Mouse (Mus musculus): ENCODE measurements around the gene Rasa2. TPM values are rescaled to one million over a fixed set of nuclear protein-coding genes. Genes with fewer than 3 reads are reported as not detected.

Gene Rasa2
- polyA plus RNA-seq, 1 experiment from 2014 or later, result 19.8 TPM

DNA sequence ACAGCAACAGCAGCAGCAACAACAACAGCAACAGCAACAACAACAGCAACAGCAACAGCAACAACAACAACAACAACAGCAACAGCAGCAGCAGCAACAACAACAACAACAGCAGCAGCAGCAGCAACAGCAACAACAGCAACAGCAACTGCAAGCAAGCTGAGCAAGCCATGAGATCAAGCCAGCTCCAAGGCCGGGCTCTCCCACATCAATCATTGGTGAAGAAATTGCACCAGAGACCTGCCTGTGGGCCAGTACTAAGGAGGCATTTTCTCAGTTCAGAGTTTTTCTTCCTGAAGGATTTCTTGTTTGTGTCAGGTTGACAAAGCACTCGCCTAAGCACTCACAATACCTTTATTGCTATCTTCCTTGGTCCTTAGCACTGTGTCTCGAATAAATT, 114.6 kb downstream of the Rasa2 start:
- WGBS, result 65% methylated on average over 3 of the region's 3 CpGs
- Histone ChIP-seq H3K27me3 (no peaks in the 10 kb centered on the region), H3K27ac (no peak overlapping the region), H3K9ac (no peak overlapping the region), H3K9me3 (no peaks in the 10 kb centered on the region), H3K36me3 (no peaks in the 10 kb centered on the region), H3K4me3 (no peak overlapping the region), H3K4me2 (no peak overlapping the region), H3K4me1 (no peaks in the 10 kb centered on the region)
- ATAC-seq (ENCODE audit: insufficient number of reproducible peaks, low FRiP score, low TSS enrichment, low read depth), result no peak

DNA sequence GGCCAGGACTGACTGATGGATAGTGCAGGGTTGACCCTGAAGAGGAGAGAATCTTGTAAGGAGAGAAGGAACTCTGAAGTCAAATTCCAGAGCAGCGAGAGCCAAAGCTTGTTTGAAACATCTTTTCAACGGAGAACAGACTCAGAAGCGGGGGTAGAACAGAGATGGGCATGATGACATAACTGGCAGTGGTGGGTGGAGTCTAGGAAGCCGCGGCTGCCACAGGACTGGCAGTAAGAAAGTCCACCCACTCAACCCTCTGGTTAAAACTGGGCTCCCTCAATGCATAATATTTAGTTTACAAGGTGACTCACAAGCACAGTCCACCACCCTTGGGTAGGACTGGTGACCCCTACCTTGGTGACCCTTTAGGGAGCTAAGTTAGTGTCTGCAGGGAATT, 115.7 kb downstream of the Rasa2 start:
- no peaks in the 10 kb centered on the region for H3K9me3 ChIP-seq
- H3K4me1 ChIP-seq, result no peaks in the 10 kb centered on the region
- no peak for ATAC-seq (ENCODE audit: insufficient number of reproducible peaks, low FRiP score, low TSS enrichment, low read depth)
- H3K27ac ChIP-seq, result no peak overlapping the region
- H3K36me3 ChIP-seq, result no peaks in the 10 kb centered on the region
- H3K9ac ChIP-seq, result no peak overlapping the region
- no peaks in the 10 kb centered on the region for H3K27me3 ChIP-seq
- WGBS, result 88% methylated on average over 5 of the region's 5 CpGs
- H3K4me3 ChIP-seq, result no peak overlapping the region
- no peak overlapping the region for H3K4me2 ChIP-seq

DNA sequence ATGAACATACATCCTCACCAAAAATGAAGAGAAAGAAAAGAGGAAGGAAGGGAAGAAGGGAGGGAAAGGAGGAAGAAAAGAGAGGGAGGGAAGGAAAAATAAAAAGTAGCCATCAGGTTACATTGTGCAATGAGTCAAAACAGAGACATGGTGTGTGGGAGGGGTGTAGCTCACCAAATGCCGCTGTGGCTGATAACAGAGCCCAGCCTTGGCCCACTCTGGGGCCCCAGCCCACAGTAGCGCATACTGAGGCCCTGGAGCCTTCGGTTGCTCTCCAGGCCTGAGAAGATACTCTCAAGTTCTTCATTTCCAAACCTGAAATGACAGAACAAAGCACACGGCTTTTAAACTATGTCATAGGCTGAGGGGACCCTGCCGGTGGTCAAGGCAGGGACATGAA, 117.1 kb downstream of the Rasa2 start:
- H3K4me2 ChIP-seq, result no peak overlapping the region
- H3K9ac ChIP-seq, result no peak overlapping the region
- no peaks in the 10 kb centered on the region for H3K9me3 ChIP-seq
- no peak for ATAC-seq (ENCODE audit: insufficient number of reproducible peaks, low FRiP score, low TSS enrichment, low read depth)
- H3K4me1 ChIP-seq, result no peaks in the 10 kb centered on the region
- 79% methylated on average over 5 of the region's 5 CpGs for WGBS
- H3K27me3 ChIP-seq, result no peaks in the 10 kb centered on the region
- no peaks in the 10 kb centered on the region for H3K36me3 ChIP-seq
- H3K27ac ChIP-seq, result no peak overlapping the region
- H3K4me3 ChIP-seq, result no peak overlapping the region

DNA sequence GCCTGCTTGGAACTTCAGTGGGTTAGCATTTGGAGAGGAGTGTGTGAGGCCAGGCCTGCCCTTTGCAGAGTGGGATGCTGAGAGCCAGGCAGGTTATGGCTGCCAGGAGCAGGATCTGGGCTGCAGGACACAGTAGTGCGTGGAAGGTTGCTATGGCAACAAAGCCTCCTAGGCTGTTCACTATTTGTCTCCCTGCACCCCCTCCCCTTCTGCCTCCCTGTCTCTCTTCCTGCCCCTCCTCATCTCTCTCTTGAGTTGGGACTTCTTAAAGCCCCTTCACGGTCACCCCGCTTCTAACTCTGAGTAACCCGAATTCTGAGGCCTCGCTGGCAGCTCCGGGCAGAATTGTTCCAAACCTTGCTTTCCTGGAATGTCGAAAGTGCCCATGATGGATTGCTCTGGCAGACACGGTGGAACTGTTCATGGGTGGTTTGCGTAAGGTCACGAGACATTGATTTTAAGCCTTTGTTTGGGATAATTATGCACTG, 125.4 kb downstream of the Rasa2 start:
- no peaks in the 10 kb centered on the region for H3K9me3 ChIP-seq
- H3K27me3 ChIP-seq, result no peaks in the 10 kb centered on the region
- H3K4me2 ChIP-seq, result peak overlapping the region; percentile 5; the same call in 1 of the 2 replicates
- WGBS, result 24% methylated on average over 10 of the region's 10 CpGs
- peaks cover 14% of the 10 kb centered on the region for H3K4me1 ChIP-seq
- no peak overlapping the region for H3K9ac ChIP-seq
- no peaks in the 10 kb centered on the region for H3K36me3 ChIP-seq
- peak; percentile 66; the same call in 1 of the 2 replicates for ATAC-seq (ENCODE audit: insufficient number of reproducible peaks, low FRiP score, low TSS enrichment, low read depth)
- peak overlapping the region; percentile 63 for H3K27ac ChIP-seq
- H3K4me3 ChIP-seq, result no peak overlapping the region

DNA sequence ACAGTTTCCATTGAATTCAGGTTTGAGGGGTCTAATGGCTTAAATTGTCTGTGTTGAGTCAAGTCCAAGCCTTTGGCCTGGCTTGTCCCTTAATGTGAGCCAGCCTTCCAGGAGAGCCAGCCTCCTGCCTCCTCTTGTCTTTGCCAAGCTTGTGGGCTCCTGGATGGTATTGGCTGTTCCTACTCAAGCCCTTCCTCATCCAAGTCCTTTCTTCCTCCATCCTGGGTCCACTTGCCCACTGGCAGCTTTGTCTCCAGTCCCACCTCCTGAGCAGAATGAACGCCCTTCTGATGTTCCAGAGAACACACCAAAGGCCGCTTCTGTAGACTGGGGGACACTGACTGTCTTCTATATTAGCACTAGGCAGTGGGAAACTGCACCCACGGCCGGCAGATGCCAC, 126.3 kb downstream of the Rasa2 start:
- Histone ChIP-seq H3K4me2 (no peak overlapping the region), H3K36me3 (no peaks in the 10 kb centered on the region), H3K9ac (no peak overlapping the region), H3K27me3 (no peaks in the 10 kb centered on the region), H3K27ac (0 out of 2 replicates have a peak overlapping the region, but pooled peaks have one; percentile 33), H3K9me3 (no peaks in the 10 kb centered on the region), H3K4me1 (peaks cover 15% of the 10 kb centered on the region), H3K4me3 (no peak overlapping the region)
- ATAC-seq (ENCODE audit: insufficient number of reproducible peaks, low FRiP score, low TSS enrichment, low read depth), result no peak
- 82% methylated on average over 4 of the region's 4 CpGs for WGBS

DNA sequence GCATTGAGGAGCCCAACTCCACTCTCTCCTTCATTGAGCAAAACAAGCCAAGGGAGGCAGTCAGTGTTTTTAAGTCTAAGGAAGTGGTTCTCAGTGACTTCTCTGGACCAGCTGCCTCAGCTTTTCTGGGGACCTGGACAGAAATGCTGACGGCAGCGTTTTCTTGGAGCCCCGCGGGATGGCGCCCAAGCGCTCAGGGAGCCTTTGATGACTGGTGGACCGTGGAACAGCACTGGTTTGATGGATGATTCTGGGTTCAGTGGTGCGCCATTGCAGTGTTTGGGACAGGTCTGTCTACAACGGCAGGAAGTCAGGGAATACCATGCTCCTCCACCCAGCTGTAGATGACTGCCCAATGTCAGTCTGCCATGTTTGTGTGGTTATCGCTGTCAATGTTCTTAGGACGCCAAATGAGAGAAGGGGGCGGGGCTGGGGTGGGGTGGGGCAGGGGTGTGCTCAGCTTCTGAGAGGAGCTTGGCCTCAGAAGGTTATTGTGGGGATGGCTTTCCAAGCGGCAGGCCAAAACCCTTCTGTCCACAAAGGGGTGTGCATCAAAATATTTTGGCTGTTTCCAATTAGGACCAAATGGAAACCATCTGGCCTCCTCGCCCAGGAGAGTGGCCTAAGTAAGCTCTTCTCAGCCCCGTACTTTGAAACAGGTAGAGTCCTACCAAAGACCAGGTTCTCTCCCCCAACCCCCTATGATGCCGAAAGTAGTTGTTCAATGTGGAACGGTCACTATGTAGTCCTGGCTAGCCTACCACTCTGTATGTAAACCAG, 127.1 kb downstream of the Rasa2 start:
- ATAC-seq (ENCODE audit: insufficient number of reproducible peaks, low FRiP score, low TSS enrichment, low read depth), result no peak
- no peaks in the 10 kb centered on the region for H3K27me3 ChIP-seq
- H3K27ac ChIP-seq, result no peak overlapping the region
- no peak overlapping the region for H3K4me3 ChIP-seq
- no peak overlapping the region for H3K9ac ChIP-seq
- H3K4me2 ChIP-seq, result no peak overlapping the region
- no peaks in the 10 kb centered on the region for H3K9me3 ChIP-seq
- WGBS, result 62% methylated on average over 17 of the region's 17 CpGs
- H3K4me1 ChIP-seq, result peaks cover 15% of the 10 kb centered on the region
- no peaks in the 10 kb centered on the region for H3K36me3 ChIP-seq

DNA sequence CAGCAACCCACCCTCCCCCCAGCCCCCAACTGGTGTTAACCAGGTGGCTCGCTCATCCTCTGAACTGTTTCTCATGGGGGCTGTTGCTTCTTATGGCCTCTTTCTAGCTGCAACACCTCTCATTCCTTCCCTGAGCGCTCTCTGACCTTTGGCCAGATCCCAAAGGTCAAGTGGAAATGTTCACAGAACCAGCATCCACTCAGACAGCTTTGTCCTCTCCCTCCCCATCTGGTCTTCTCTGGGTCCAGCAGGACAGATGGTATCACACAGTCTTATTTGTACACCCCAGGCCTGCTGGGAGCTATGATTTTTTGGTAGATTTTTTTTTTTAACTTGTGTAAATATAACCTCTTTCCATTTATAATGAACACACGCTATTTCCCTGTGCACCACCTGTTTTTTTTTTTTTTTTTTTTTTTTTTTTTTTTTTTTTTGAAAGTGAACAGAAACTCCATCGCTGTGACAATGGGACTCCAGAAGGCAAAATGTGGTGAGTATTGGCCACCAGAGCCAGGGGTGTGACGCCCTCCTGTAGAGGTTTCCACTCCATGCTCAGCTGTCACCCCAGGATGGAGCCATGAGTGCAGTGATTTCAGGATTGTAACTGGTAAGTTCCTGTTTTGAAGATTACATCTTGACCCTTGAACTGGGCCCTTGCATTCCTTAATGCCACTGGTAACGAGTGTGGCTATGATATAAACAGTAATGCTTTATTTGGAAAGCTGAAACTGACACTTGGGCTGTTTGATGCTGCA, 128.4 kb downstream of the Rasa2 start:
- ATAC-seq (ENCODE audit: insufficient number of reproducible peaks, low FRiP score, low TSS enrichment, low read depth), result no peak

DNA sequence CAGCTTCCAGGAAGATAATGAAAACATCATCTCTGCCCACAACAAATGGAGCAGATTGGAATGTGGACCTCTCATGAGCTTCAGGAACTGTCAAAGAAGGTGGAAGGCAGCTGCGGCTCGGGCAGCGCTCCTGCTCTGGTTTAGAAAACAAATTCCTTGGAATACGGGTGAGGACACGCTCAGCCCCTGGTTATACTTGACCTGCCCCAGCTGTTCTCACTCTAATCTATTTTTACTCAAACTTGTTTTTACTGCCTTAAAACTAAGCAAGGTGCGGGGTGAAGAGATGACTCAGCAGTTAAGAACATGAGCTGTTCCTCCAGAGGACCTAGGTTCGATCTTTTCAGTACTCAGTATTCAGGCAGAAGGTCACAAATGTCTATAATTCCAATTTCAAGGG, 130.2 kb downstream of the Rasa2 start:
- no peak for ATAC-seq (ENCODE audit: insufficient number of reproducible peaks, low FRiP score, low TSS enrichment, low read depth)
- Histone ChIP-seq H3K4me3 (no peak overlapping the region), H3K9ac (no peak overlapping the region), H3K36me3 (no peaks in the 10 kb centered on the region), H3K27ac (no peak overlapping the region), H3K27me3 (no peaks in the 10 kb centered on the region), H3K9me3 (no peaks in the 10 kb centered on the region), H3K4me2 (no peak overlapping the region), H3K4me1 (peaks cover 14% of the 10 kb centered on the region)
- 46% methylated on average over 7 of the region's 7 CpGs for WGBS

More for the DNA sequence above, 128.4 kb downstream of the Rasa2 start:
- WGBS, result 75% methylated on average over 6 of the region's 6 CpGs
- no peak overlapping the region for H3K4me2 ChIP-seq
- no peak overlapping the region for H3K4me3 ChIP-seq
- no peaks in the 10 kb centered on the region for H3K9me3 ChIP-seq
- H3K4me1 ChIP-seq, result peaks cover 15% of the 10 kb centered on the region
- H3K9ac ChIP-seq, result no peak overlapping the region
- no peak overlapping the region for H3K27ac ChIP-seq
- H3K36me3 ChIP-seq, result no peaks in the 10 kb centered on the region
- no peaks in the 10 kb centered on the region for H3K27me3 ChIP-seq

DNA sequence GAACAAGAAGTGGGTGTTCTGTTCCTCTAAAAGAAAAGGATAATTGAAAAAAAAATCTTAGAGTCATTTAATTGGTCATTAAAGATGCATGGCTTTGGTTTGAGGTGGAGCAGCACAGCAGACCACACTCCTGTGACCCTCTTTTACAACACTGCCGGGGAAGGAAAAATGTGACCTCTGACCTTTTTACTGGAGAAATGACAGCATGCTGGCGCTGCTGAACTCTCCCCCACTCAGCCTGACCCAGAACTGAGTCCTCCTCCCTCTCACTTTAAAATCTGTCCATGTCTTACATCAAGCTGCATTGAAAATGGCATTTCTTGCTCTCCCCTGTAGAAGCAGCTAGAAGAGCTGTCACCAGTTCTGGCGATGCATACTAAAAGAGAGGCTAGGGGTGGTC, 138.2 kb downstream of the Rasa2 start:
- H3K9ac ChIP-seq, result no peak overlapping the region
- H3K4me1 ChIP-seq, result peaks cover 4% of the 10 kb centered on the region
- no peak overlapping the region for H3K27ac ChIP-seq
- no peak for ATAC-seq (ENCODE audit: insufficient number of reproducible peaks, low FRiP score, low TSS enrichment, low read depth)
- H3K4me2 ChIP-seq, result no peak overlapping the region; the same call in 1 of the 2 replicates
- no peak overlapping the region for H3K4me3 ChIP-seq
- H3K27me3 ChIP-seq, result no peaks in the 10 kb centered on the region
- no peaks in the 10 kb centered on the region for H3K36me3 ChIP-seq
- no peaks in the 10 kb centered on the region for H3K9me3 ChIP-seq
- WGBS, result 11% methylated on average over 3 of the region's 3 CpGs

DNA sequence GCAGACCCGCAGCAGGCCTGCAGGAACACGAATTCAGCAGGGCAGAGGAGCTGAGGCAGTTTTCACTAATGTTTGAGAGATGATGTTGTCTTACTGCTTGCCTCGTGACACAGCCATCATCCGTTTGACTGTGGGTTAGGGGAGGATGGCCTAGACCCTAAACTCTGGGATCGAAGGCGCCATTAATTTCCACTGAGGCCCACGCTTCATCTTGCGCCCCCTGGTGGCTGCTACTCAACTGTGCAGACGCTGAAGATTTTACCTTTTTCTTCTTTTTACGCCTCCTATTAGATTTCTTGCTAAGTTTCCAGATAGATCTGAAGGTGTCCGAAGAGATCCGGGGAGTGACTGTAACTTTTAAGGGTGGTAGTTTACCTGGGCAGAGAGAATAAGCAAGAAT, 139.6 kb downstream of the Rasa2 start:
- Histone ChIP-seq H3K27ac (no peak overlapping the region), H3K4me2 (no peak overlapping the region), H3K4me1 (peaks cover 4% of the 10 kb centered on the region), H3K36me3 (no peaks in the 10 kb centered on the region), H3K4me3 (no peak overlapping the region), H3K27me3 (no peaks in the 10 kb centered on the region), H3K9me3 (no peaks in the 10 kb centered on the region), H3K9ac (no peak overlapping the region)
- 42% methylated on average over 12 of the region's 12 CpGs for WGBS
- no peak for ATAC-seq (ENCODE audit: insufficient number of reproducible peaks, low FRiP score, low TSS enrichment, low read depth)
